Mouse (Mus musculus): ENCODE data around the gene Lrrn4.

The Lrrn4 gene

DNA sequence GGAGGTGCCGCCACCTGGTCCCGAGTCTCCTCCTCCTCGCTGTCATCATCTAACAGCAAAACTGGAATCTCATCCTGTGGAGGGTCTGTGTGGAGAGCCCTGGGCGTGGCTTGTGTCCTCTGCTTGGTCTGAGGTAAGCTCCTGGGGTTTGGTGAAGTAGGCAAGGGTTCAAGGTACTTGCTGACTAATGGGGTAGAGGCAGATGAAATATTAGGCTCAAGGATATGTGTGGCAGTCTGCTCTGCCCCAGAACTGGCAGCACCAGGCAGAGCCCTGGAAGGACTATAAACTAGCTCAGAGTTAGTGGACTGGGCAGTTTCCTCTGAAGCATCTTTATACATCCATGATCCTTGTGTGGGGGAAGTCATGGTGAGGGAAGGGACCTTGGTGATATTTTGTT is 10.4 kb downstream of the Lrrn4 start:
- no peak for DNase-seq

DNA sequence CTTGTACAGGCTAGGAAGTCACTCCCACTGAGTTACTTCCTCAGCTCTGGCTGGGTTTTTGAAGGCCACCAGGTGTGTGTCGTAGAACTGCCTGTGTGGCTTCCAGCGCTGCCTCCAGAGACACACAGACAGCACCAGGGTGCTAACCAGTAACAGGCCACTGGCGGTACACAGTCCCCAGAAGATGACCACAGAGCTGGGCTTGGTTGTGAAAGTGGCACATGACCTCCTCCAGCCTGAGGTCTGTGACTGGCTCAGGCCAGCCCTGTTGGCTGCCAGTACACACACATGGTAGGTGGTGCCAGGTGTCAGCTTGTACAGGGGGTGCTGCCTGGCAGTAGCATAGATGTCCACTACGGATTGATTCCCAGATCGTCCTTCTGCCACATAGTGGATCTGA is 11.0 kb downstream of the Lrrn4 start:
- DNase-seq, result no peak

- no peak for DNase-seq
Observed at GRCm38 (mm10) chr2:132867521-132867920, 13.2 kb downstream of the Lrrn4 start.

DNA sequence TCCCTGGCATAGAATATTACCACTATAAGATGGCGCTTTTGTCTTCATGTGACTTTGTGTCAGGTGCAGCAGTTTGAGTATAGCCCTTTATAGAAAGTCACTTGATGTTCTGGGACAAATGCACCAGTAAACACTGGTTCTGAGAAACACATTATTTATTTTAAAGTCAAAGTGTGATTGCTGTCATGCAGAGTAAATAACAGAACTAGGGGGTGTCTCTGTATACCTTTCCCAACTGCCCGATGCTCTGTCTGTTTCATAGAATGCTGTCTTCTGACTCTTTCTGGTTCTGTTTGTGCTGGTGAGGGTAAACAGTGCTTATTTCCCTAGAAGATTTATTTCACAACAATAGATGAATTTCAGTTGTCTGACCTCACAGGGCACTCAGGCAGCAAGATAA is 17.4 kb downstream of the Lrrn4 start:
- no peak for DNase-seq

- no peak for DNase-seq
Observed at GRCm38 (mm10) chr2:132861456-132861855, 19.2 kb downstream of the Lrrn4 start.

GRCm38 (mm10) chr2:132860435-132860834 is 20.3 kb downstream of the Lrrn4 start:
- DNase-seq, result no peak

GRCm38 (mm10) chr2:132856333-132856732 is 24.4 kb downstream of the Lrrn4 start:
- no peak for DNase-seq

GRCm38 (mm10) chr2:132853051-132853450 is 27.6 kb downstream of the Lrrn4 start:
- no peak for DNase-seq

- DNase-seq, result no peak
Observed at GRCm38 (mm10) chr2:132849141-132849540, 31.6 kb downstream of the Lrrn4 start.

- DNase-seq, result no peak
Observed at GRCm38 (mm10) chr2:132848361-132848760, 32.3 kb downstream of the Lrrn4 start.

- DNase-seq, result no peak
Observed at GRCm38 (mm10) chr2:132847581-132847980, 33.1 kb downstream of the Lrrn4 start.

DNA sequence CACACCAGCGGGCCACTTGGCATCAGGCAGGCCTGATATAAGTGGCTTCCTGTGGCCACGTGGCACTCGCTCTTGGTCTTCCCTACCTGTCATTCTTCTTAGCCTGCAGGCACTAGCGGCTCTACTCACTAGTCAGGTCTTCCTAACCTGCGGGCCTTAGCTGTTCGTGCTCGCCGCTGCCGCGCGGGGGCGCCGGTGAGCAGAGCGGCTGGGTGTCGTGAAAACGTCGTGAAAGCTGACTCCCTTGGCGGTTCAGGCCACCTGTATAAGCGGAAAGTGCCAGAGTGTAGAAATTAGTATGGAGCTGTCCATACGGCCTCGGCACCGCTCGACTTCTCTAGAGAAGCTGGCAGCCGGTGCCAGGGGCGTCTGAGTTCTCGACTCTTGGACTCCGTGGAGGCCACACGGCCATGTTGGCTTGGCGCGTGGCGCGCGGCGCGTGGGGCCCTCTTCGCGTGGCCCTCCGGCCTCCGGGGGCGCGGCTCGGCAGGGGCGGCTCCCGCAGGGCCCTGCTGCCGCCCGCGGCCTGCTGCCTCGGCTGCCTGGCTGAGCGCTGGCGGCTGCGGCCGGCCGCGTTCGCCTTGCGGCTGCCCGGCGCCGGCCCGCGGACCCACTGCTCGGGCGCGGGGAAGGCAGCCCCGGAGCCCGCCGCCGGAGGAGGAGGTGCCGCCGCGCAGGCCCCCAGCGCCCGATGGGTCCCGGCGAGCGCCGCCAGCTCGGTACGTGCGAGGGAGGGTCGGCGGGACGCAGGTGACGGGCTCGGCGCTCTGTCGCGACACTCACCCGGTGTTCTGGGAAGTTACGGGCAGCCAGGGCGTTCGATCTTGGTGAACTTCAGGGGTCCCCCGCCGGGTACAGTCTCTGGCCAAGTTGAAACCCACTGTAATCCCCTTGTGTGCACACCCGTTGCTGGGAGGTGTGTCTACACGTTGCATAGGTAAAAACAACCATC is 34.0 kb downstream of the Lrrn4 start, which contains the start of gene Crls1:
Gene Crls1, plus strand, starts transcription at position 260 of the 952 bp plus-strand sequence.
- DNase-seq, result peak; percentile 96 to 99

DNA sequence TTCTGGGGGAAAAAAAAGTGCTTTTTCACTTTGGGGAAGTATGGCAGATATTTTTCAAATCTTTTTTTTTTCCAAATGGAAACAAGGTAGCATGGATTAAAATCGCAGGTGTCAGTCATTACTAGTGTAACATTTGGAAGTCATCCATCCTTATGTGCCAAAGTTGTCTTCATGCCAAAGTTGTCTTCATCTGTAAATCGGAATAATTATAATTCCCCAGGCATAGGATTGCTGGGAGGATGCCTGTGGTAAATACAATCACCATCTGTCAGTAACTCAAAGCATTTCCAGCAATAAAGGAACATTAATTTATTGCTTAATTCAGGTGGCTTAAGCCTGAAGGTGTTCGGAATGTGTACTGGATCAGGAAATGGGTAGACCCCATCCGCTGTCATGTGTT is 39.6 kb downstream of the Lrrn4 start:
- no peak for DNase-seq
